ENCODE assay signal across 8 mouse cellular contexts in the genomic region with DNA sequence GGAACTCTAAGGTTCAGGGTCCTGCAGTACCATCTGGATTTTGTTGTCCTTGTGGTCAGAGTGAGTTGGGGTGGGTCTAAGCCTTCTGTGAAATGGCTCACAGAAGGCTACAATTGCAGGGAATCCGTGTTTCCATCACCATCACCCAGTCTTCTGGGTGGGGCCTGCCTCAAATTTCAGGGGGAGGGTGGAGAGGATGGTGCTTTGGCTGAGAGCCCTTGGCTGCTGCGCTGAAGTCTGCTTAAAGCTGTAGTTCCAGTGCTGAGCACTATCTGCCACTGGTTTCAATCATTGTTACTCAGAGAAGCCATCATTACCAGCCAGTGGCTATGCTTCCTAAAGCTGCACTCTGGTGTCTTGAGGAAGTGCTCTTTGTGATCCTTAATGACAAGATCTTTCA. TPM values are rescaled to one million over a fixed set of nuclear protein-coding genes. Genes with fewer than 3 reads are reported as not detected.
DNase-seq lines count a peak whose midpoint lies in the region; ATAC-seq and TF ChIP-seq lines count a peak whose summit lies in the region.

No protein-coding gene starts in this region.

- H3K4me3 ChIP-seq in hindbrain, postnatal 0 days (ENCODE audit: low read length), result no peak overlapping the region
- H3K4me3 ChIP-seq in hindbrain, embryonic 16.5 days (ENCODE audit: low read length), result no peak overlapping the region
- no peak overlapping the region for H3K4me3 ChIP-seq in embryonic facial prominence, embryonic 11.5 days (ENCODE audit: low read depth, low read length)
- no peak overlapping the region for H3K4me3 ChIP-seq in intestine, postnatal 0 days (ENCODE audit: low read depth, low read length)
- no peak overlapping the region for H3K4me3 ChIP-seq in midbrain, embryonic 10.5 days

- no peaks in the 10 kb centered on the region for H3K9me3 ChIP-seq in hindbrain, postnatal 0 days (ENCODE audit: low read length)
- no peaks in the 10 kb centered on the region for H3K9me3 ChIP-seq in hindbrain, embryonic 16.5 days (ENCODE audit: control insufficient read depth, low read length)
- H3K9me3 ChIP-seq in embryonic facial prominence, embryonic 11.5 days (replicated peaks; ENCODE audit: control insufficient read depth, low read length), result no peaks in the 10 kb centered on the region
- H3K9me3 ChIP-seq in intestine, postnatal 0 days (ENCODE audit: control insufficient read depth), result no peaks in the 10 kb centered on the region
- no peaks in the 10 kb centered on the region for H3K9me3 ChIP-seq in midbrain, embryonic 10.5 days (replicated peaks)

- no peak for TF ChIP-seq CTCF in hindbrain, postnatal 0 days (IDR thresholded peaks at IDR 0.05; ENCODE audit: low read depth)
- no peak for TF ChIP-seq CTCF in intestine, postnatal 0 days (IDR thresholded peaks at IDR 0.05; ENCODE audit: low read depth)

- H3K4me2 ChIP-seq in hindbrain, postnatal 0 days (ENCODE audit: low read depth, low read length), result no peak overlapping the region
- no peak overlapping the region for H3K4me2 ChIP-seq in hindbrain, embryonic 16.5 days (ENCODE audit: low read length)
- H3K4me2 ChIP-seq in embryonic facial prominence, embryonic 11.5 days (ENCODE audit: low read depth, low read length), result no peak overlapping the region
- no peak overlapping the region for H3K4me2 ChIP-seq in intestine, postnatal 0 days (replicated peaks; ENCODE audit: low read depth)

- ATAC-seq in hindbrain, postnatal 0 days, result no peak
- no peak for ATAC-seq in hindbrain, embryonic 16.5 days
- no peak for ATAC-seq in embryonic facial prominence, embryonic 11.5 days (replicated peaks; ENCODE audit: insufficient number of reproducible peaks, low FRiP score, low TSS enrichment, low read depth)
- ATAC-seq in intestine, postnatal 0 days, result no peak

- H3K27me3 ChIP-seq in hindbrain, postnatal 0 days (ENCODE audit: insufficient read depth, low read length), result no peaks in the 10 kb centered on the region
- no peaks in the 10 kb centered on the region for H3K27me3 ChIP-seq in hindbrain, embryonic 16.5 days (replicated peaks; ENCODE audit: control insufficient read depth, insufficient read depth, low read length)
- H3K27me3 ChIP-seq in embryonic facial prominence, embryonic 11.5 days (ENCODE audit: control insufficient read depth, insufficient read depth, low read length), result no peaks in the 10 kb centered on the region
- H3K27me3 ChIP-seq in intestine, postnatal 0 days (replicated peaks; ENCODE audit: control insufficient read depth, insufficient read depth, low read length), result no peaks in the 10 kb centered on the region
- H3K27me3 ChIP-seq in midbrain, embryonic 10.5 days (ENCODE audit: low read depth, poor library complexity, severe bottlenecking), result no peaks in the 10 kb centered on the region

- DNase-seq in hindbrain, postnatal 0 days (ENCODE audit: low spot score), result peak; percentile 9
- DNase-seq in NIH3T3 (ENCODE audit: low read depth), result peak; percentile 61
- DNase-seq in embryonic facial prominence, embryonic 11.5 days (ENCODE audit: low spot score), result peak; percentile 42
- DNase-seq in heart, postnatal 4 days, result peak; percentile 60
- DNase-seq in midbrain, embryonic 10.5 days (ENCODE audit: low spot score), result no peak
- no peak for DNase-seq in left cerebral cortex, adult 9 months (ENCODE audit: low spot score in 2 of 2)

- H3K9ac ChIP-seq in hindbrain, postnatal 0 days (replicated peaks; ENCODE audit: low read length), result no peak overlapping the region
- H3K9ac ChIP-seq in hindbrain, embryonic 16.5 days (ENCODE audit: low read depth, low read length), result no peak overlapping the region
- H3K9ac ChIP-seq in embryonic facial prominence, embryonic 11.5 days (replicated peaks; ENCODE audit: low read length), result no peak overlapping the region
- no peak overlapping the region for H3K9ac ChIP-seq in intestine, postnatal 0 days (ENCODE audit: low read depth, low read length)

- peaks cover 10% of the 10 kb centered on the region; the same call in 1 of the 2 replicates for H3K4me1 ChIP-seq in hindbrain, postnatal 0 days (ENCODE audit: insufficient read depth, low read length)
- peaks cover 17% of the 10 kb centered on the region for H3K4me1 ChIP-seq in hindbrain, embryonic 16.5 days (ENCODE audit: control insufficient read depth, insufficient read depth, low read depth, low read length)
- no peaks in the 10 kb centered on the region; the same call in 1 of the 2 replicates for H3K4me1 ChIP-seq in embryonic facial prominence, embryonic 11.5 days (ENCODE audit: control insufficient read depth, insufficient read depth, low read length)
- peaks cover 14% of the 10 kb centered on the region; the same call in 1 of the 2 replicates for H3K4me1 ChIP-seq in intestine, postnatal 0 days (replicated peaks; ENCODE audit: control insufficient read depth, insufficient read depth, low read length)
- peaks cover 29% of the 10 kb centered on the region for H3K4me1 ChIP-seq in midbrain, embryonic 10.5 days

- 48% methylated on average over 2 of the region's 2 CpGs for WGBS in hindbrain, postnatal 0 days
- 54% methylated on average over 2 of the region's 2 CpGs for WGBS in hindbrain, embryonic 16.5 days
- 25% methylated on average over 2 of the region's 2 CpGs for whole genome bisulfite sequencing in embryonic facial prominence, embryonic 11.5 days
- 30% methylated on average over 2 of the region's 2 CpGs for WGBS in intestine, postnatal 0 days
- 82% methylated on average over 2 of the region's 2 CpGs for WGBS in midbrain, embryonic 10.5 days

- H3K36me3 ChIP-seq in hindbrain, postnatal 0 days (ENCODE audit: insufficient read depth, low read length), result no peaks in the 10 kb centered on the region
- peaks cover 3% of the 10 kb centered on the region; the same call in 1 of the 2 replicates for H3K36me3 ChIP-seq in hindbrain, embryonic 16.5 days (ENCODE audit: control insufficient read depth, insufficient read depth, low read length)
- no peaks in the 10 kb centered on the region for H3K36me3 ChIP-seq in embryonic facial prominence, embryonic 11.5 days (replicated peaks; ENCODE audit: control insufficient read depth, insufficient read depth, low read depth, low read length)
- H3K36me3 ChIP-seq in intestine, postnatal 0 days (ENCODE audit: control insufficient read depth, insufficient read depth), result 0 out of 2 replicates have a peak, but pooled peaks cover 8% of the 10 kb centered on the region
- H3K36me3 ChIP-seq in midbrain, embryonic 10.5 days, result peaks cover 52% of the 10 kb centered on the region

- 0 out of 2 replicates have a peak overlapping the region, but pooled peaks have one; percentile 32 for H3K27ac ChIP-seq in hindbrain, postnatal 0 days
- H3K27ac ChIP-seq in hindbrain, embryonic 16.5 days (ENCODE audit: low read depth, low read length), result no peak overlapping the region
- H3K27ac ChIP-seq in embryonic facial prominence, embryonic 11.5 days (replicated peaks; ENCODE audit: low read depth, low read length), result no peak overlapping the region
- no peak overlapping the region for H3K27ac ChIP-seq in intestine, postnatal 0 days (ENCODE audit: low read depth, low read length)
- no peak overlapping the region for H3K27ac ChIP-seq in midbrain, embryonic 10.5 days (replicated peaks)

RNA-seq across cellular contexts. Expression of gene Numa1, which starts 40.6 kb away (rescaled TPM):
- 82.9 and 89.3 TPM in 2 replicates for total RNA-seq in hindbrain, postnatal 0 days (2014; rRNA removed)
- 24.4 and 26.5 TPM in 2 replicates for polyA plus RNA-seq in hindbrain, postnatal 0 days (2015; fragmentation: Nextera tagmentation; extraction: Ambion mirVana)
- polyA plus RNA-seq in hindbrain, embryonic 16.5 days (2015; fragmentation: Nextera tagmentation; extraction: Ambion mirVana), result 32.7 and 38.9 TPM in 2 replicates
- 107 and 110 TPM in 2 replicates for polyA plus RNA-seq in embryonic facial prominence, embryonic 11.5 days (2014; fragmentation: Nextera tagmentation; extraction: Ambion mirVana)
- total RNA-seq in heart, postnatal 4 days (2021), result 100 to 1,000 TPM in 1 of 2 experiments, 10 to 100 TPM in 1; 98.4 to 108 TPM
- 17.0 and 19.2 TPM in 2 replicates for polyA plus RNA-seq in intestine, postnatal 0 days (2015; fragmentation: Nextera tagmentation; extraction: Ambion mirVana)
- 76.9 and 91.8 TPM in 2 replicates for polyA plus RNA-seq in midbrain, embryonic 10.5 days (2016; fragmentation: Nextera tagmentation; extraction: Ambion mirVana)

RNA-seq across cellular contexts. Expression of gene Lrrc51, which starts 40.8 kb away (rescaled TPM):
- total RNA-seq in hindbrain, postnatal 0 days (2014; rRNA removed), result 5.2 and 6.5 TPM in 2 replicates
- 9.7 and 12.1 TPM in 2 replicates for polyA plus RNA-seq in hindbrain, postnatal 0 days (2015; fragmentation: Nextera tagmentation; extraction: Ambion mirVana)
- polyA plus RNA-seq in hindbrain, embryonic 16.5 days (2015; fragmentation: Nextera tagmentation; extraction: Ambion mirVana), result 11.6 and 15.0 TPM in 2 replicates
- polyA plus RNA-seq in embryonic facial prominence, embryonic 11.5 days (2014; fragmentation: Nextera tagmentation; extraction: Ambion mirVana), result 11.0 and 12.1 TPM in 2 replicates
- 1 to 10 TPM; 1.1 TPM for total RNA-seq in heart, postnatal 4 days (2021)
- 3.1 and 3.6 TPM in 2 replicates for polyA plus RNA-seq in intestine, postnatal 0 days (2015; fragmentation: Nextera tagmentation; extraction: Ambion mirVana)
- polyA plus RNA-seq in midbrain, embryonic 10.5 days (2016; fragmentation: Nextera tagmentation; extraction: Ambion mirVana), result 10.6 and 12.7 TPM in 2 replicates

RNA-seq across cellular contexts. Expression of gene Il18bp, which starts 44.0 kb away (rescaled TPM):
- 7.1 and 14.7 TPM in 2 replicates for total RNA-seq in hindbrain, postnatal 0 days (2014; rRNA removed)
- 3.0 and 3.3 TPM in 2 replicates for polyA plus RNA-seq in hindbrain, postnatal 0 days (2015; fragmentation: Nextera tagmentation; extraction: Ambion mirVana)
- 4.1 and 4.7 TPM in 2 replicates for polyA plus RNA-seq in hindbrain, embryonic 16.5 days (2015; fragmentation: Nextera tagmentation; extraction: Ambion mirVana)
- polyA plus RNA-seq in embryonic facial prominence, embryonic 11.5 days (2014; fragmentation: Nextera tagmentation; extraction: Ambion mirVana), result 1.6 TPM in 2 replicates
- 1 to 10 TPM; 3.6 to 4.1 TPM for total RNA-seq in heart, postnatal 4 days (2021)
- polyA plus RNA-seq in intestine, postnatal 0 days (2015; fragmentation: Nextera tagmentation; extraction: Ambion mirVana), result 5.2 and 5.8 TPM in 2 replicates
- 3.8 and 4.1 TPM in 2 replicates for polyA plus RNA-seq in midbrain, embryonic 10.5 days (2016; fragmentation: Nextera tagmentation; extraction: Ambion mirVana)

Comparison
In these comparisons a context has a peak if more than half of its experiments do, and no peak if none do; other contexts are left out.
1. DNase-seq: peak in hindbrain, postnatal 0 days (single experiment), NIH3T3 (single experiment), embryonic facial prominence, embryonic 11.5 days (single experiment) and heart, postnatal 4 days (single experiment); none in midbrain, embryonic 10.5 days (single experiment) and left cerebral cortex, adult 9 months (0 of 2).